Mouse (Mus musculus): ENCODE results near the gene Amz1. TPM values are rescaled to one million over a fixed set of nuclear protein-coding genes. Genes with fewer than 3 reads are reported as not detected.

Gene Amz1
- polyA plus RNA-seq, 1 experiment from 2014 or later = 2.9 TPM

DNA sequence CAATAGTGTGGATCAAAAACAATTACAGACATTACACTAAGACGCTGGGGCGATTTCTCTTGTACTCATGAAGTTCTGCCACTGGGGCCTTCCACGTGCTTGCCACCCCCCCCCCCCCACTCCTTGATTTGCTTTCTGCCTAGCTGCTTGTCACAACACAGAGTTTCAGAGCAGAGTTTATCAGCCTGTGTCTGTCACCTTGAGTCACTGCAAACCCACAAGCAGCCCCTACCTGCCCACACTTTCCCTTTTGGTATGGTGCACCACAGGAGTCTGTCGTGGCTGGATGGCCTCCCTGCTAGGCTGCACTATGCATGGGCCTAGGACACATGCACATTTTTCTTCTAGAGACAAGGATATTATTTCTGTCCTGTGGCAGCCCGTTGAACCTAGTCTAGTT lies 74.8 kb downstream of the Amz1 start:
- H3K4me1 ChIP-seq (ENCODE audit: control insufficient read depth, insufficient read depth, low read length) = peaks cover 10% of the 10 kb centered on the region; the same call in 1 of the 2 replicates
- no peaks in the 10 kb centered on the region for H3K27me3 ChIP-seq (ENCODE audit: control insufficient read depth, insufficient read depth, low read length)
- WGBS = 66% methylated on average over 5 of the region's 5 CpGs
- no peaks in the 10 kb centered on the region for H3K36me3 ChIP-seq (ENCODE audit: control insufficient read depth, insufficient read depth, low read length)
- no peak overlapping the region for H3K4me2 ChIP-seq (ENCODE audit: low read depth, low read length)
- no peak overlapping the region for H3K9ac ChIP-seq (replicated peaks; ENCODE audit: low read depth, low read length)
- no peaks in the 10 kb centered on the region for H3K9me3 ChIP-seq (ENCODE audit: control insufficient read depth, low read length)
- H3K27ac ChIP-seq (ENCODE audit: low read depth, low read length) = no peak overlapping the region
- no peak overlapping the region for H3K4me3 ChIP-seq (ENCODE audit: low read depth, low read length)
- no peak for ATAC-seq (ENCODE audit: low read depth)

DNA sequence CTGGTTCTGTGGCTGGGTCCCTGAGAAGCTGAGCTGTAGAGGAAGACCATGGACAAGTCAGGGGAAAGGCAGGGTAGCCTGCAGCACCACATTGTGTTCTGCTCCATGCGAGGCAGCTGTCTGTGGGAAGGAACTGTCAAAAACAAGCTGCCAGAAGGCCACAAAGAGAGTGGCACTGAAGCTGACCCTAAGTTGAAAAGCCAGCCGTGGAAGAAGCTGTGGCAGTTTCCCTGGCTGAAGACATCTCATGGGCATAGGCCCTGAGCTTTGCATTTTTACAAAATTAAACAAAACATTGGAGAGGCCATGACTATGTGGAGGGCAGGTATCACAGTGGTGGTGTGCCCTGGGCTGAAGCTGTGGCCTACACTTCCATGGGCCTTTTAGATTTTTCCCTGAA lies 75.3 kb downstream of the Amz1 start:
- Histone ChIP-seq H3K27ac (ENCODE audit: low read depth, low read length) (no peak overlapping the region), H3K27me3 (ENCODE audit: control insufficient read depth, insufficient read depth, low read length) (no peaks in the 10 kb centered on the region), H3K9me3 (ENCODE audit: control insufficient read depth, low read length) (no peaks in the 10 kb centered on the region), H3K9ac (replicated peaks; ENCODE audit: low read depth, low read length) (no peak overlapping the region), H3K4me2 (ENCODE audit: low read depth, low read length) (no peak overlapping the region), H3K4me3 (ENCODE audit: low read depth, low read length) (no peak overlapping the region), H3K36me3 (ENCODE audit: control insufficient read depth, insufficient read depth, low read length) (no peaks in the 10 kb centered on the region), H3K4me1 (ENCODE audit: control insufficient read depth, insufficient read depth, low read length) (peaks cover 12% of the 10 kb centered on the region; the same call in 1 of the 2 replicates)
- 62% methylated on average over 2 of the region's 2 CpGs for WGBS
- ATAC-seq (ENCODE audit: low read depth) = no peak

DNA sequence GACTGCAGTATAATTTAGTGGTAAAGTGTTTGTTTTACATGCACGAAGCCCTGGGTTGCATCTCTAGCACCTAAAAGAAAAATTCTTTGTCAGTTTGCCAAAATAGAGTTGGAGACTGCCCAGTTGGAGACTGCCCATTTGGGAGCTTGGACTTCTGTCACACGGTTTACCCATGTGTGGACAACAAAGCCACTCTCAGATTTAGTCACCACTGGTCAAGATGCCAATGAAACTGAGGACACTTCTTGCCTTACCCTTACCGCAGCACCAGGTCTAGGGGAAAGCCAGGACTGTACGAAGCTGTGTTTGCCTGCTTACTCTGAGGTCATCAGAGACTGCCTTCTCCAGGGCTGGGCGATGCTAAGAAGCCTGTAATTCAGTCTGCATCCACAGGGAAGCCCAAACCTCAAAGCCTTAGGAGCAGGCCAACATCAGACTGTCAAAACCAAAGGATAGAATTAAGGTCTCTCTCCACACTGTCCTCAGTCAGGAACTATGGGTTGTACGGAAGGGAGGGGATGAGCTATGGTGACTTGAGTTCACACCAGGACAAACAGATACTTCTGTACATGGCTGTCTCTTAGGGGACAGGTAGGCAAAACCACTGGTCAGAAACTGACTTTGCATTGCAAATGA lies 76.5 kb downstream of the Amz1 start:
- Histone ChIP-seq H3K4me2 (ENCODE audit: low read depth, low read length) (no peak overlapping the region), H3K4me1 (ENCODE audit: control insufficient read depth, insufficient read depth, low read length) (0 out of 2 replicates have a peak, but pooled peaks cover 10% of the 10 kb centered on the region), H3K9me3 (ENCODE audit: control insufficient read depth, low read length) (no peaks in the 10 kb centered on the region), H3K4me3 (ENCODE audit: low read depth, low read length) (no peak overlapping the region), H3K36me3 (ENCODE audit: control insufficient read depth, insufficient read depth, low read length) (no peaks in the 10 kb centered on the region), H3K27ac (ENCODE audit: low read depth, low read length) (no peak overlapping the region), H3K9ac (replicated peaks; ENCODE audit: low read depth, low read length) (no peak overlapping the region), H3K27me3 (ENCODE audit: control insufficient read depth, insufficient read depth, low read length) (no peaks in the 10 kb centered on the region)
- no peak for ATAC-seq (ENCODE audit: low read depth)
- WGBS = 77% methylated on average over 6 of the region's 6 CpGs

DNA sequence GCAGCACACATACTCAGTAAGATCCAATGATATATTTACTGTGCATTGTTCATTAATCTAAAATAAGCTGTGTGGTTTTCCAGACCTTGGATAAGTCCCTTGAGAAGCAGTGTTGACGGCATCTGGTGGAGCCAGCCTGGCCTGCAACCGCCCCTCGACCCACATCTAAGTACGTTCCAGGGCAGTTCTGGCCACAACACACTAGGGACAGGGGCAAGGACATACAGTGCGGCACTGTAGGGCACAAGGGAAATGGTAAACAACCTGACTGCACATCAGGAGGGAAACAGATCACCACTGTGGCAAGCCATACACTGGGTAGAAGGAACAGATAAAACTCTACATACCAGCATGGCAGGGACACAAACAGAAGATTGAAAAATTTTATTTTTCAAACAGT lies 77.9 kb downstream of the Amz1 start:
- Histone ChIP-seq H3K4me1 (ENCODE audit: control insufficient read depth, insufficient read depth, low read length) (0 out of 2 replicates have a peak, but pooled peaks cover 10% of the 10 kb centered on the region), H3K4me3 (ENCODE audit: low read depth, low read length) (no peak overlapping the region), H3K9me3 (ENCODE audit: control insufficient read depth, low read length) (no peaks in the 10 kb centered on the region), H3K9ac (replicated peaks; ENCODE audit: low read depth, low read length) (no peak overlapping the region), H3K27ac (ENCODE audit: low read depth, low read length) (no peak overlapping the region), H3K27me3 (ENCODE audit: control insufficient read depth, insufficient read depth, low read length) (no peaks in the 10 kb centered on the region), H3K4me2 (ENCODE audit: low read depth, low read length) (no peak overlapping the region), H3K36me3 (ENCODE audit: control insufficient read depth, insufficient read depth, low read length) (no peaks in the 10 kb centered on the region)
- WGBS = 61% methylated on average over 5 of the region's 5 CpGs
- ATAC-seq (ENCODE audit: low read depth) = no peak

DNA sequence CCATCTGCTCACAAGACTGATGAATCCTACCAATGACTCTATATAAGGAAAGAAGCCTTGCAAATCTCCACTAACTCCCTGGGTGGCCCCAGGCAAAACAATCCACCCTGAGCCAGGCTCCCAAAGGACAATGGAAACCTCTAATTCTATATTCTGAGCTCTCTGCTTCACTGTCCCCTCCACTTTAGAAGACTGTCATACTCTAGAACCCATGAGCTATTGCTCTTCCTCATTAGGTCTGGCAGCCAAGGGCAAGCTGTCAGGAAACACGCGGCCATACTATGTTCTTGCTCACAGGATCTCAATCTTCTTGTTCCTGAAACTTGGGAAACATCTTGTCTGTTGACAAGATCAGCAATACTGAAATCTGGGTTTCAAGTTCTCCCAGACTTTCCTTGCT lies 82.3 kb downstream of the Amz1 start:
- H3K9me3 ChIP-seq (ENCODE audit: control insufficient read depth, low read length) = no peaks in the 10 kb centered on the region
- no peak overlapping the region for H3K4me2 ChIP-seq (ENCODE audit: low read depth, low read length)
- H3K4me3 ChIP-seq (ENCODE audit: low read depth, low read length) = no peak overlapping the region
- ATAC-seq (ENCODE audit: low read depth) = no peak
- H3K9ac ChIP-seq (replicated peaks; ENCODE audit: low read depth, low read length) = no peak overlapping the region
- H3K27me3 ChIP-seq (ENCODE audit: control insufficient read depth, insufficient read depth, low read length) = no peaks in the 10 kb centered on the region
- H3K27ac ChIP-seq (ENCODE audit: low read depth, low read length) = no peak overlapping the region
- no peaks in the 10 kb centered on the region for H3K36me3 ChIP-seq (ENCODE audit: control insufficient read depth, insufficient read depth, low read length)
- 0 out of 2 replicates have a peak, but pooled peaks cover 10% of the 10 kb centered on the region for H3K4me1 ChIP-seq (ENCODE audit: control insufficient read depth, insufficient read depth, low read length)
- WGBS = 76% methylated on average over 2 of the region's 2 CpGs

DNA sequence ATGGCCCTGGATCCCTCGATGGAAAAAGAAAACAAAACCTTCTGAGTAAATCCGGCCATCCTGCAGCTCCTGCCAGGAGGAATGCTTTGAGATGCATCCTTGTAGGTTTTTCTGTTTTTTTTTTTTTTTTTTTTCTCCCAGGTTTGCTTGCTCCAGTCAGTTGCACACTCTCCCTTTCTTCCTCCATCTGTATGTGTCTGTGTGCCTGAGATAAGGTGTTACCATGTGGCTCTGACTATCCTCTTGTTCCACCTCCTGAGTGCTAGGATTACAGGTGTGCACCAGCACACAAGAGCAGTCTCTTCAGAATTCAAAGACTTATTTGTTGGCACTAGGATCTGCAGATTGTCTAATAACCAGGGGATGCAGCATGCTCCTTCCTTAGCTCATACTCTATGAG lies 83.0 kb downstream of the Amz1 start:
- no peak for ATAC-seq (ENCODE audit: low read depth)
- Histone ChIP-seq H3K36me3 (ENCODE audit: control insufficient read depth, insufficient read depth, low read length) (no peaks in the 10 kb centered on the region), H3K27me3 (ENCODE audit: control insufficient read depth, insufficient read depth, low read length) (no peaks in the 10 kb centered on the region), H3K4me3 (ENCODE audit: low read depth, low read length) (no peak overlapping the region), H3K27ac (ENCODE audit: low read depth, low read length) (no peak overlapping the region), H3K4me2 (ENCODE audit: low read depth, low read length) (no peak overlapping the region), H3K9ac (replicated peaks; ENCODE audit: low read depth, low read length) (no peak overlapping the region), H3K9me3 (ENCODE audit: control insufficient read depth, low read length) (no peaks in the 10 kb centered on the region), H3K4me1 (ENCODE audit: control insufficient read depth, insufficient read depth, low read length) (0 out of 2 replicates have a peak, but pooled peaks cover 8% of the 10 kb centered on the region)
- 61% methylated on average over 2 of the region's 2 CpGs for WGBS

Other genes starting within 250 kb of the Amz1 start
- 22.6 and 23.8 TPM in 2 replicates for gene Chst12, start 218.6 kb upstream of the Amz1 start, polyA plus RNA-seq (2014; fragmentation: Nextera tagmentation; extraction: Ambion mirVana)
- not detected in 2 replicates for gene Grifin, start 159.1 kb upstream of the Amz1 start, polyA plus RNA-seq (2014; fragmentation: Nextera tagmentation; extraction: Ambion mirVana)
- 17.7 and 18.2 TPM in 2 replicates for gene Lfng, start 116.8 kb upstream of the Amz1 start, polyA plus RNA-seq (2014; fragmentation: Nextera tagmentation; extraction: Ambion mirVana)
- gene Ttyh3, start 75.1 kb upstream of the Amz1 start, polyA plus RNA-seq (2014; fragmentation: Nextera tagmentation; extraction: Ambion mirVana) = 85.5 and 89.4 TPM in 2 replicates
- 26.1 and 29.8 TPM in 2 replicates for gene Iqce, start 21.7 kb upstream of the Amz1 start, polyA plus RNA-seq (2014; fragmentation: Nextera tagmentation; extraction: Ambion mirVana)
- gene Brat1, start 19.1 kb upstream of the Amz1 start, polyA plus RNA-seq (2014; fragmentation: Nextera tagmentation; extraction: Ambion mirVana) = 17.6 and 18.4 TPM in 2 replicates
- gene Gna12, start 106.3 kb downstream of the Amz1 start, polyA plus RNA-seq (2014; fragmentation: Nextera tagmentation; extraction: Ambion mirVana) = 17.0 and 19.5 TPM in 2 replicates

Data from neural tube, embryonic 14.5 days (tissue).